Mouse (Mus musculus) lung, postnatal 0 days (tissue): ENCODE measurements around the gene Gh. TPM values are rescaled to one million over a fixed set of nuclear protein-coding genes. Genes with fewer than 3 reads are reported as not detected.

Experiments
- ATAC-seq: fragments of 200-750 bp; cut with Nextera tagmentation; 2 replicates; pipeline ENCODE4 v1.8.0; 2017; ENCODE audit warnings: moderate library complexity
- DNase-seq: peaks from one replicate; pipeline ENCODE4 v3.0.0-alpha.2; 2016; ENCODE audit warnings: low spot score
- H3K27ac ChIP-seq: fragments of 300-500 bp; sonication (generic); 2 replicates; pipeline ENCODE4 v1.5.1; 2014; ENCODE audit warnings: antibody characterized with exemption, mild to moderate bottlenecking, low read length, mixed read lengths
- H3K27me3 ChIP-seq: fragments of 300-500 bp; sonication (generic); replicated peaks from 2 replicates; pipeline ENCODE4 v1.6.1; 2014; ENCODE audit warnings: low read length, mixed read lengths; ENCODE audit not compliant: insufficient read depth
- H3K36me3 ChIP-seq: fragments of 300-500 bp; sonication (generic); 2 replicates; pipeline ENCODE4 v1.6.1; 2014; ENCODE audit warnings: low read length, mixed read lengths; ENCODE audit not compliant: insufficient read depth
- H3K4me1 ChIP-seq: fragments of 300-500 bp; sonication (generic); 2 replicates; pipeline ENCODE4 v1.6.1; 2014; ENCODE audit warnings: antibody characterized with exemption, low read depth, low read length, mixed read lengths; ENCODE audit not compliant: insufficient read depth
- H3K4me2 ChIP-seq: fragments of 300-500 bp; sonication (generic); replicated peaks from 2 replicates; pipeline ENCODE4 v1.6.1; 2014; ENCODE audit warnings: low read depth, mild to moderate bottlenecking, low read length, moderate library complexity, mixed read lengths
- H3K4me3 ChIP-seq: fragments of 300-500 bp; sonication (generic); 2 replicates; pipeline ENCODE4 v1.5.1; 2014; ENCODE audit warnings: low read depth, low read length
- H3K9ac ChIP-seq: fragments of 300-500 bp; sonication (generic); replicated peaks from 2 replicates; pipeline ENCODE4 v1.6.1; 2014; ENCODE audit warnings: low read depth, mild to moderate bottlenecking
- H3K9me3 ChIP-seq: fragments of 300-500 bp; sonication (generic); 2 replicates; pipeline ENCODE4 v1.6.1; 2016; ENCODE audit warnings: low read length, mixed read lengths
- CTCF ChIP-seq: IDR thresholded peaks from 2 replicates; pipeline ENCODE4 v1.5.1; 2016; ENCODE audit warnings: antibody characterized with exemption, mild to moderate bottlenecking
- EP300 ChIP-seq: IDR thresholded peaks from 2 replicates; pipeline ENCODE4 v1.6.1; 2016; ENCODE audit warnings: antibody characterized with exemption, mild to moderate bottlenecking, control low read depth
- WGBS: fragments of 180-500 bp; shearing (Covaris S2); extraction: QIAGEN DNeasy Blood & Tissue Kit; methylation state at CpG from one replicate; pipeline ENCODE4 v1.1.7; 2014; 5-methylcytosine and 5-hydroxymethylcytosine counted together
- polyA plus RNA-seq: library from polyadenylated mRNA; unstranded; fragments of >200 nt; fragmentation: Nextera tagmentation; extraction: Ambion mirVana; gene quantifications from 2 replicates; pipeline ENCODE4 v1.2.1, GENCODE M21; 2015

The Gh gene
- polyA plus RNA-seq, 1 experiment from 2014 or later: not detected

DNA sequence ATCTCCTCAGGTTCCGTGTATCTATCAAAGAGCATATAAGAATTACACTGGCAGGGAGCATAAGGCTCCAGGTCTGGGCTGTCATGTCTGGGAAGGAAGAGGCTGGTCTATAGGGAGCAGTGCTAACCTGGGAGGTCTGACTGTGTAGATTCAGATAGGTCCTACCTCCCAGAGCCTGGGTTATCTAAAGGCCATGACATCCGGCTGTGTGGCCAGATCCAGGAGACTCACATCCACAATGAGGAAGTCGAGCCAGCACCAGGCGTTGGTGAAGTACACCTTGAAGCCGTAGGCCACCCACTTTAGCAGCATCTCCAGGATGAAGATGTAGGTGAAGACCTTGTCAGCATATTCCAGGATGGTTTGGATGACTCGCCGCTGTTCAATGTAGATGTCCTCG is 24.8 kb upstream of the Gh start:
- WGBS: 67% methylated on average over 8 of the region's 8 CpGs
- H3K27ac ChIP-seq: no peak overlapping the region
- no peaks in the 10 kb centered on the region for H3K4me1 ChIP-seq
- no peaks in the 10 kb centered on the region for H3K9me3 ChIP-seq
- TF ChIP-seq EP300: no peak
- no peak for TF ChIP-seq CTCF
- no peaks in the 10 kb centered on the region for H3K27me3 ChIP-seq
- no peak for ATAC-seq
- H3K4me2 ChIP-seq: no peak overlapping the region
- DNase-seq: no peak
- H3K36me3 ChIP-seq: no peaks in the 10 kb centered on the region
- no peak overlapping the region for H3K9ac ChIP-seq
- H3K4me3 ChIP-seq: no peak overlapping the region

DNA sequence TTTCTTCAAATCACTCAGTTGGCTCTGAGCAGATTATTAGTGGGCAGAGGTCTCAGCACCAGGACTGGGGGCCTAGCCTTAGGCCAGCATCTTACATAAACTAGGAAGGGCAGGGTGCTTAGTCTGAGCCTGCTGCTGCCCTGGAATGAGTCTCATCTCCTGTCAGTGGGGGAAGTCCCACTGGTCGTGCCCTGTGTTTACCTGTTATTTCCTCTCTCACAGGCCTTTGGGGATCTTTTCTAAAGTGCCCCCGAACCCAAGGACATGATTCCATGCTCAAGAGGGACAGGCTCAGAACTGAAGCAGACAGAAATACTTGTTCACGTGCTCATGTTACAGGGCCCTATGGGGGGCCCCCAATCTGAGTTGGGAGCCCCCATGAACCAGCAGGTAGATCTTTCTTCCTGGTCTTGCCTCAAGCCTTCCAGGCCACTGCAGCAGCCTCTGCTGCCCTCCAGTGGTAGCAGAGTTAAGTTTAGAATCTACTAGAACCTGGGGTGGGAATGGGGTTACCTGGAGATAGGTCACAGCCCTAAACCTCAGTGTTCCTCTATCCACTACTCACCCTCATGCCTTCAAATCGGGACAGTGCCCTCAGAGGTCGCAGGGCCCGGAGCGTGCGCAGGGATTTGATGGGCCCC is 24.0 kb upstream of the Gh start:
- WGBS: 64% methylated on average over 8 of the region's 8 CpGs

DNA sequence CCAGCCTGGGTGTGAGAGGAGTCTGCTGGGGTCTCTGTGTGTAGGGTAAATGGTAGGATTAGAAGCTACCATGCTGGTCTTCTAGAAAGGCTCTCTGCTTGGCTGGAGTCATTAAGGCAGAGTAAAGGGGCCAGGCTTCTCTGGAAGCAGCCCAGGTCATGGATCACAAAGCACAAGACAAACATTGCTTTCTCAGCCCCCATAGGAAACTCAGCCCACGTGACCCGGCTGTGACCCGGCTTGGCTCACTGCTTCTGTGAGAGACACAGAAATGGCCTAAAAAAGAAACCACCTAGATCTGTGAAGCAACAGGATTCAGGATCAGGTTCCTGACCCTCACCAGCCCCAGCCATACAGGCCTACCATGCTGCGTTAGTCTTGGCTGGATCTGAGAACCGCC is 23.2 kb upstream of the Gh start:
- Histone ChIP-seq H3K27ac (no peak overlapping the region), H3K9ac (no peak overlapping the region), H3K9me3 (no peaks in the 10 kb centered on the region), H3K27me3 (no peaks in the 10 kb centered on the region), H3K4me3 (no peak overlapping the region), H3K4me2 (no peak overlapping the region), H3K36me3 (no peaks in the 10 kb centered on the region), H3K4me1 (no peaks in the 10 kb centered on the region)
- 53% methylated on average over 5 of the region's 5 CpGs for WGBS
- ATAC-seq: no peak
- no peak for DNase-seq
- TF ChIP-seq EP300 (no peak), CTCF (no peak)

More for the DNA sequence above, 24.0 kb upstream of the Gh start:
- H3K9ac ChIP-seq: no peak overlapping the region
- no peaks in the 10 kb centered on the region for H3K27me3 ChIP-seq
- H3K4me1 ChIP-seq: no peaks in the 10 kb centered on the region
- no peak overlapping the region for H3K4me3 ChIP-seq
- peak; percentile 37; the same call in 1 of the 2 replicates for ATAC-seq
- DNase-seq: peak; percentile 63
- no peaks in the 10 kb centered on the region for H3K36me3 ChIP-seq
- H3K4me2 ChIP-seq: no peak overlapping the region
- no peak for TF ChIP-seq EP300
- peak; percentile 82 for TF ChIP-seq CTCF
- no peaks in the 10 kb centered on the region for H3K9me3 ChIP-seq
- no peak overlapping the region for H3K27ac ChIP-seq

DNA sequence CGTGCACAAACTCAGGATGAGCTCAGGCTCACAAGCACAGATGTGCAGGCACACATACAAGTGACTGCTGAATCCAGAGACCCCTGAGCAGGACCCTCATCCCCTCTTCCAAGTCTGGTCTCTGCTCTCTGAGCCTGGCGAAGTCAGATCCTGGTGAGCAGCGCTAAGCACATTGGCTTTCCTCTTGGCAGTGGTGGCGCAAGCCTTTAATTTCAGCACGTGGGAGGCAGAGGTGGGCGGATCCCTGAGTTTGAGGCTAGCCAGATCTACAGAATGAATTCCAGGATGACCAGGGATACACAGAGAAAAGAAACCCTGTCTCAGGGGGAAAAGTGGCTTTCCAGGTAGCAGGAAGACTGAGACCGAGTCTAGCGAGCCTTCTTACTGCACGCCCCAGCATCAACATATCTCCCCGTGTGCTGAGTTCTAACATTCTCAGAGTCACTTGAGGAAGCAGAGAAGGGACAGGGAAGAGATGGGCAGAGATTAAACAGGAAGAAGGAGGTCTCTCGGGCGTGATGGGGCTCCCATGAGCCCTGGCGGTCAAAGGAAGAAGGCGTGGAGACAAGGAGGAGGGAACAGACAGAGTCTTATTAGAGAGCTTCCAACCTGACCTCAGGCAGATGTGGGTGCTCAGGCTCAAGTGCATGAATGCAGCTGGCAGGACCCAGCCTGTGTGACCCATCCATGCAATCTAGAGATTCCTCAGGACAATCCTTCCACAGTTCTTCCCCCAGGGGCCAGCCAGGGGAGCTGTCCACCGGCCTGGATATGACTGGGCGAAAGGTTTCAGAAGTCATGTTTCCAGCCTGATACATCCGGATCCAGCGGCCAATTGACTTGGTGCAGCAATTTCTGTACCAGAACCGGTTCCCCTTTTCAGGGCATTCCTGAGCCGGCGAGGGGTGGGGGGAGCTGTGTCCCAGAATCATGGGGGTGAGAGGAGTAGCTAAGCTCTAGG is 17.0 kb upstream of the Gh start:
- ATAC-seq (0 out of 2 replicates have a peak, but pooled peaks have one; percentile 12), DNase-seq (peak; percentile 28)
- TF ChIP-seq EP300 (no peak), CTCF (peak; percentile 15)
- Histone ChIP-seq H3K4me1 (peaks cover 5% of the 10 kb centered on the region; the same call in 1 of the 2 replicates), H3K27me3 (no peaks in the 10 kb centered on the region), H3K9me3 (no peaks in the 10 kb centered on the region), H3K9ac (no peak overlapping the region), H3K4me3 (no peak overlapping the region), H3K36me3 (no peaks in the 10 kb centered on the region), H3K4me2 (no peak overlapping the region), H3K27ac (no peak overlapping the region)
- WGBS: 57% methylated on average over 20 of the region's 21 CpGs

DNA sequence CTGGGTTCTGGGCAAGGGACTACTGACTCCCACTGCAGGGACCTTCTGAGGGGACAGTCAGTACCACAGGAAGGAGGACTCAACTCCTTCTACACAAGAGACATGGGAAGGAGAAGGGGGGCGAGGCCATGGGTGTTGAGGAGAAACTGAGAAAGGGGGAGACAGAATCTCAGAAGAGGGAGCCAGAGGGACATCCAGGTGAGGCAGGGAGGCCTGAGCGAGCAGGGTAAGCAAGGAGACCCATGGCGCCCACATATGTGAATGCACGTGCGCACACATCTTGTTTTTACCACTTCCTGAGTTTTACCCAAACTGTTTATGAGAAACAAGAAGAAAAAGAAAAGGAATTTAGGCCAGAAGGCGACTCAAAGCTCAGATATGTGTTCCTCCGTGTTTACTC is 16.1 kb upstream of the Gh start:
- no peaks in the 10 kb centered on the region for H3K36me3 ChIP-seq
- no peak overlapping the region for H3K27ac ChIP-seq
- H3K4me3 ChIP-seq: no peak overlapping the region
- H3K27me3 ChIP-seq: no peaks in the 10 kb centered on the region
- H3K4me2 ChIP-seq: no peak overlapping the region
- TF ChIP-seq CTCF (no peak), EP300 (no peak)
- 67% methylated on average over 7 of the region's 7 CpGs for WGBS
- no peaks in the 10 kb centered on the region for H3K9me3 ChIP-seq
- H3K4me1 ChIP-seq: peaks cover 11% of the 10 kb centered on the region; the same call in 1 of the 2 replicates
- DNase-seq: no peak
- ATAC-seq: no peak
- H3K9ac ChIP-seq: no peak overlapping the region

DNA sequence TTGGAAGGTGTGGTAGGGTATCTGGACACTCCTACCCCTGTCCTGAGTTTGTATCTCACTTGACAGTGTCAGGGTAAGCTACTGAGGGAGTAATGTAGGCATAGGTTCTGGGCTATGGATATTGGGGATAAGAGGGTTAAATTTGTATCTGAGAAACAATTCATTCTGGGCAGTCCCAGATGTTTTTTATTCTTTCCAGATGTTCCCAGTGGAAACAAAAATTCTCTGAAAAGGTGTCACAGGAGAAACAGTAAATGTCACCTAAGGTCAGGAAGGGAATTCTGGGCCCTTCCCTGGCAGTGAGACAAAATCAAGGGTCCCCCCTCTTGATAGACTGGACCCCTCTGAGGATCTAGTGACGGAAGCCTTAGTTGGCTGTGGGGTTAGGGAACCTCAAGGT is 14.8 kb upstream of the Gh start:
- H3K4me3 ChIP-seq: no peak overlapping the region
- H3K9ac ChIP-seq: no peak overlapping the region
- no peak overlapping the region for H3K27ac ChIP-seq
- 68% methylated on average over 1 of the region's 1 CpGs for WGBS
- ATAC-seq (no peak), DNase-seq (no peak)
- H3K4me2 ChIP-seq: no peak overlapping the region
- no peaks in the 10 kb centered on the region for H3K36me3 ChIP-seq
- peaks cover 11% of the 10 kb centered on the region; the same call in 1 of the 2 replicates for H3K4me1 ChIP-seq
- no peaks in the 10 kb centered on the region for H3K9me3 ChIP-seq
- H3K27me3 ChIP-seq: no peaks in the 10 kb centered on the region
- TF ChIP-seq EP300: no peak
- no peak for TF ChIP-seq CTCF
